Mouse (Mus musculus): ENCODE measurements around the gene Rfx6.

- TF ChIP-seq CTCF (IDR thresholded peaks at IDR 0.05) (0 out of 2 replicates have a peak, but pooled peaks have one; percentile 7), POLR2A (IDR thresholded peaks at IDR 0.05; ENCODE audit: insufficient read depth, low read depth, low read length) (no peak), EP300 (IDR thresholded peaks at IDR 0.05; ENCODE audit: insufficient read depth, low read depth, low read length) (no peak)
Measured at GRCm38 (mm10) chr10:51669334-51669733, 8.2 kb upstream of the Rfx6 start.

Measured in heart, adult 2 months (tissue).